Mouse (Mus musculus) forelimb bud, embryonic 11.5 days (tissue): Measurements from ENCODE around the gene Ccr8.

Experiments
- DNase-seq: peaks from one replicate; pipeline ENCODE4 v3.0.0-alpha.2; 2012; ENCODE audit warnings: low read depth, low spot score

Gene Ccr8

GRCm38 (mm10) chr9:120131784-120132288 is 39.9 kb downstream of the Ccr8 start:
- no peak for DNase-seq

DNA sequence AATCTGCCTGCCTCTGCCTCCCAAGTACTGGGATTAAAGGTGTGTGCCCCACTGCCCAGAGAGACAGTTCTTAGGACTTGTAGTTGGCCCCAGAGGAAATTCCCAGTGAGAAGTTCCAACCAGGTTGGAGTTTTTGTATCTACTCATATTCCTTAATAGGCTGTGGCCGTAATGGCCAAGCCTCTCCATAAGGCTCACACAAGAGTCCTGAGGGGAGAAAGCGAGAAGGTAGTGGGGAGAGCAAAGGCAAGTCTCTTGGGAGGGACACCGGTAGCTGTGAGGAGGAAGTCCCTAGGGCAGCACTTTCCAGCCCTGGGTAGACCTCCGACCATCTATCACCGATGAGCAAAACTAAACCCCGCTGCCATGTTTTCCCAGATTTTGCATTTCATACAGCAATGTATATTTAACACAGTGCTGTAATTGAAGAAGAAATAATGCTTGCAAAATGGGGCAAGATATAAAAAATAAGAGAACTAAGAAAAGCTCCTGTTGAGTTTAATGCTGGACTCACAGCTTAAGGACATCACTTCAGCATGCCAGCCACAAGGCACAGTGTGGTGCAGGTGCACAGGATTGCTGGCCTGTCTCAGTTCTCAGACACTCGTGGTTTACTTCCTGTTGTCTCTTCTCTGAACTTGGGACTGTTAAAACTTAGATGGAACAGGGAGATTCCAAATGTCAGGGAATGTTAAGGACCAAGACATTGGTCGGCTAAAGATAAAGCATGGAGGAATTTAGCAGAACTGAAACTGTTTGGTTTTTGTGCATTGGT is 41.3 kb downstream of the Ccr8 start:
- no peak for DNase-seq

GRCm38 (mm10) chr9:120133755-120134475 is 42.0 kb downstream of the Ccr8 start:
- no peak for DNase-seq

GRCm38 (mm10) chr9:120134529-120135160 is 42.7 kb downstream of the Ccr8 start:
- no peak for DNase-seq

DNA sequence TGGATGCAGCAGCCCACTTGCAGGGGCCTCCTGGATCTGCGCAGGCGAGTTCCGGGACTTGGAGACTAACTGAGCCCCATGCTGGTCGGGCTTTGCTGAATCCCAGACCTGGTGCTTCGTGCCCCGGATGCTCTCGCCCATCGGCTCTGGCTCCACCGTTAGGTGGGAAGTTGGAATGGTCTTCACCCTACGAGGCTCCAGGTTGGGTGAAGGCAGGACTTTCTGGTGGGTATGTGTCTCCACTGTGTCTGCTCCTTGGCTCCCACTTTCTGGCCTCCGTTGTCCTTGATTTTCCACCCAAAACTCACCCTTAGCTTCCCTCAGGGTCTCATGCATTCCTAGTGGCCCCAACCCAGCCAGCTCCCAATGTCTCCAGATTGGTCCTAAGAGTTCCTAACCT is 43.5 kb downstream of the Ccr8 start:
- no peak for DNase-seq

GRCm38 (mm10) chr9:120140652-120141051 is 48.7 kb downstream of the Ccr8 start:
- DNase-seq = peak; percentile 70

DNA sequence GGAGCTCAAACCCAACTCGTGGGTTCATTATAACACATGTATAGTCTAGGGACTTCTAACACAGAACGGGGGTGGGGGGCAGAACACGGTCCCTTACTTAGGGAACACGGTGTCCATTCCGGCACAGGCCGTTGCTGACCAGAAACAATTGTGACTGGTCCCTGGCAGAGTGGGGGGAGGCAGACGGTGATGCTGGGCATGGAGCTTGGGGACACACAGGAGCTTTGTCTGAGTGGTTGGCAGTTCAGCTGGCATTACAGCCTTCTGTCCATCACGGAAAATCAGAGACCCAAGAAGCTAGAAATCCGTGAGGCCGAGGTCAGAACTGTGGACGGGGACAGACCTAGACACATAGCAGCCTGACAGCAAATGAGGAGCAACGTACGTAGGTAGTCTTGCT is 52.6 kb downstream of the Ccr8 start:
- no peak for DNase-seq
